Mouse (Mus musculus): ENCODE measurements at regions not wholly inside any gene's neighbourhood (a gene's known extent, or its start where the extent isn't known, plus 50 kb on each side); places are given as distances from the start of the nearest gene placed in this dataset.

DNA sequence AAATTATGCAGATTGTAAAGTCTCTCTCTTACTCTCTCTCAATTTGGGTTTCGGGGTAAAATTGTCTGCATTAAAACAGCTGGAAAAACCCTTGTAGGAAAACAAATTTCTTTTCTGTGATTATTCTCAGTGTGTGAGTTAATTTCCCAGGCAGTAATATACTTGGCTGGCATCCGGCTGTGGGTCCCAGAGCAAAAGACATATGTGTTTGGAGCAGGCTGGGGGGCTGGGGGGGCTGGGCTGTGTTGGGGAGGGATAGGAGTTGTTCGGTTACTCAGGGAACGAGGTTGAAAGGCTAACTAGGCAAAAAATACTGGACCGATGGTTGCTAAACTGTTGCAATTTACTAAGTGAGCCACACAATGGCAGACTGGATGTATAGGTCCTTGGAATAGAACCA lies 175.3 kb upstream of the Rbfox1 start:
- Histone ChIP-seq H3K9ac (ENCODE audit: low read length) (no peak overlapping the region), H3K4me3 (replicated peaks; ENCODE audit: low read length) (no peak overlapping the region), H3K36me3 (ENCODE audit: control insufficient read depth, insufficient read depth, low read length) (no peaks in the 10 kb centered on the region), H3K27me3 (ENCODE audit: control insufficient read depth, insufficient read depth, low read length) (no peaks in the 10 kb centered on the region), H3K9me3 (replicated peaks; ENCODE audit: control insufficient read depth, low read length) (no peaks in the 10 kb centered on the region), H3K27ac (ENCODE audit: low read length) (no peak overlapping the region), H3K4me1 (ENCODE audit: control insufficient read depth, insufficient read depth, low read length) (no peaks in the 10 kb centered on the region), H3K4me2 (ENCODE audit: low read depth, low read length) (no peak overlapping the region)
- no peak for ATAC-seq (ENCODE audit: insufficient read depth, low FRiP score)
- WGBS: 72% methylated on average over 5 of the region's 5 CpGs

GRCm38 (mm10) chr16:5700731-5701255 lies 184.4 kb upstream of the Rbfox1 start:
- Histone ChIP-seq H3K9me3 (replicated peaks; ENCODE audit: control insufficient read depth, low read length) (no peaks in the 10 kb centered on the region), H3K9ac (ENCODE audit: low read length) (no peak overlapping the region), H3K27me3 (ENCODE audit: control insufficient read depth, insufficient read depth, low read length) (no peaks in the 10 kb centered on the region), H3K4me3 (replicated peaks; ENCODE audit: low read length) (no peak overlapping the region), H3K27ac (ENCODE audit: low read length) (no peak overlapping the region), H3K36me3 (ENCODE audit: control insufficient read depth, insufficient read depth, low read length) (no peaks in the 10 kb centered on the region), H3K4me1 (ENCODE audit: control insufficient read depth, insufficient read depth, low read length) (no peaks in the 10 kb centered on the region), H3K4me2 (ENCODE audit: low read depth, low read length) (no peak overlapping the region)
- ATAC-seq (ENCODE audit: insufficient read depth, low FRiP score): no peak
- WGBS: 46% methylated on average over 9 of the region's 9 CpGs

GRCm38 (mm10) chr16:5688322-5688721 lies 196.8 kb upstream of the Rbfox1 start:
- ATAC-seq (ENCODE audit: insufficient read depth, low FRiP score): no peak
- no peak overlapping the region for H3K4me2 ChIP-seq (ENCODE audit: low read depth, low read length)
- no peaks in the 10 kb centered on the region for H3K36me3 ChIP-seq (ENCODE audit: control insufficient read depth, insufficient read depth, low read length)
- H3K27ac ChIP-seq (ENCODE audit: low read length): no peak overlapping the region
- 83% methylated on average over 3 of the region's 3 CpGs for WGBS
- H3K4me3 ChIP-seq (replicated peaks; ENCODE audit: low read length): no peak overlapping the region
- H3K9ac ChIP-seq (ENCODE audit: low read length): no peak overlapping the region
- no peaks in the 10 kb centered on the region for H3K4me1 ChIP-seq (ENCODE audit: control insufficient read depth, insufficient read depth, low read length)
- no peaks in the 10 kb centered on the region for H3K9me3 ChIP-seq (replicated peaks; ENCODE audit: control insufficient read depth, low read length)
- H3K27me3 ChIP-seq (ENCODE audit: control insufficient read depth, insufficient read depth, low read length): no peaks in the 10 kb centered on the region

DNA sequence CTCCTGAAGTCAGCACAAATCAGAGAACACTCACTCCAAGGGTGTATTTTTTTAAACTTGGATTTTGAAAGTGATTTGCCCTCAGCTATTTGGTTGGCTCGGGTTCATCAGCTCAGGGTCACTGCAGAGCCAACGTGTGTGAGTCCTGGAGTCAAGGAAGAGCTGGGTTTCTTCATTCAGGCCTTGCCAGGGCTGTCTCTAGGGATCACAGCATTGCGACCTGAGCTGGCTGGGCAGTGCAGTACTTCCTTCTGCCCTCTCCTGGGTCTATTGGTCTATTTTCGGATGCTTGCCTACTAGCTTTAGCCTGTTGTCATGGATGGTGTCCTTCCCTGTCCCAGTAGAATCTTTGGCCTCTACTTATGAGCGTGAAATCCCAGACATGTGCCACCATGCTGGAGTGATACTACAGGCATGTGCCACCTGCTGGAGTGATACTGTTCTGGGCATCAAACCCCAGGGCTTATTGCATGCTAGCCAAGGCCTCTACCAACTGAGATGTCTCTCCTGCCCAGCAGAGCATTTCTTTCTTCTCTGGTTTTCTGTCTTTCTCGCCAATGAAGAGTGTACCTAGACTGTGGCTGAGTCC lies 211.7 kb upstream of the Rbfox1 start:
- H3K4me2 ChIP-seq (ENCODE audit: low read depth, low read length): no peak overlapping the region
- no peak overlapping the region for H3K4me3 ChIP-seq (replicated peaks; ENCODE audit: low read length)
- ATAC-seq (ENCODE audit: insufficient read depth, low FRiP score): no peak
- H3K9me3 ChIP-seq (replicated peaks; ENCODE audit: control insufficient read depth, low read length): no peaks in the 10 kb centered on the region
- H3K9ac ChIP-seq (ENCODE audit: low read length): no peak overlapping the region
- no peaks in the 10 kb centered on the region for H3K4me1 ChIP-seq (ENCODE audit: control insufficient read depth, insufficient read depth, low read length)
- no peak overlapping the region for H3K27ac ChIP-seq (ENCODE audit: low read length)
- WGBS: 72% methylated on average over 6 of the region's 6 CpGs
- H3K36me3 ChIP-seq (ENCODE audit: control insufficient read depth, insufficient read depth, low read length): no peaks in the 10 kb centered on the region
- H3K27me3 ChIP-seq (ENCODE audit: control insufficient read depth, insufficient read depth, low read length): no peaks in the 10 kb centered on the region

DNA sequence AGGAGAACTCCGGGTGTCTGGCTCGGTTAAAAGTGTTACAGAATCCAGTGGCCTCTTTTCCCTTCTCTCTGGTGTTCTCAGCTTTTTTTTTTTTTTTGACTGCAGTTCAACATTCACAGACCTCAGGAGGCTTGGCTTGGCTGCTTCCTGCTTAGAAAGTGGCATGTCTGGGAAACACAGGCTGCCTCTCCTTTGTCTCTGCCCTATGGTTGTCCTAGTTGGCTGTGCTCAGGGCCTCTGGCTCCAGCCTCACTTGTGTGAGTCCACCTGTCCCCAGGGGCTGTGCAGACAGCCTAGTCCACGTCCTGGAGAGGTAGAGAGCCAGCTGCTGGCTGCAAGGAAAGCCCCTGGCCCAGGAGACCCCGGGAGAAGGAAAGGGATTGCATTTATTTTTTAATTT lies 212.3 kb upstream of the Rbfox1 start:
- no peak overlapping the region for H3K9ac ChIP-seq (ENCODE audit: low read length)
- no peak overlapping the region for H3K4me3 ChIP-seq (replicated peaks; ENCODE audit: low read length)
- no peaks in the 10 kb centered on the region for H3K9me3 ChIP-seq (replicated peaks; ENCODE audit: control insufficient read depth, low read length)
- 58% methylated on average over 4 of the region's 4 CpGs for WGBS
- H3K36me3 ChIP-seq (ENCODE audit: control insufficient read depth, insufficient read depth, low read length): no peaks in the 10 kb centered on the region
- H3K4me2 ChIP-seq (ENCODE audit: low read depth, low read length): no peak overlapping the region
- no peak for ATAC-seq (ENCODE audit: insufficient read depth, low FRiP score)
- H3K4me1 ChIP-seq (ENCODE audit: control insufficient read depth, insufficient read depth, low read length): no peaks in the 10 kb centered on the region
- H3K27ac ChIP-seq (ENCODE audit: low read length): no peak overlapping the region
- no peaks in the 10 kb centered on the region for H3K27me3 ChIP-seq (ENCODE audit: control insufficient read depth, insufficient read depth, low read length)

GRCm38 (mm10) chr16:5668403-5668967 lies 216.7 kb upstream of the Rbfox1 start:
- Histone ChIP-seq H3K4me1 (ENCODE audit: control insufficient read depth, insufficient read depth, low read length) (no peaks in the 10 kb centered on the region), H3K4me3 (replicated peaks; ENCODE audit: low read length) (no peak overlapping the region), H3K9me3 (replicated peaks; ENCODE audit: control insufficient read depth, low read length) (no peaks in the 10 kb centered on the region), H3K27me3 (ENCODE audit: control insufficient read depth, insufficient read depth, low read length) (no peaks in the 10 kb centered on the region), H3K27ac (ENCODE audit: low read length) (no peak overlapping the region), H3K9ac (ENCODE audit: low read length) (no peak overlapping the region), H3K4me2 (ENCODE audit: low read depth, low read length) (no peak overlapping the region), H3K36me3 (ENCODE audit: control insufficient read depth, insufficient read depth, low read length) (no peaks in the 10 kb centered on the region)
- WGBS: 80% methylated on average over 4 of the region's 4 CpGs
- no peak for ATAC-seq (ENCODE audit: insufficient read depth, low FRiP score)

DNA sequence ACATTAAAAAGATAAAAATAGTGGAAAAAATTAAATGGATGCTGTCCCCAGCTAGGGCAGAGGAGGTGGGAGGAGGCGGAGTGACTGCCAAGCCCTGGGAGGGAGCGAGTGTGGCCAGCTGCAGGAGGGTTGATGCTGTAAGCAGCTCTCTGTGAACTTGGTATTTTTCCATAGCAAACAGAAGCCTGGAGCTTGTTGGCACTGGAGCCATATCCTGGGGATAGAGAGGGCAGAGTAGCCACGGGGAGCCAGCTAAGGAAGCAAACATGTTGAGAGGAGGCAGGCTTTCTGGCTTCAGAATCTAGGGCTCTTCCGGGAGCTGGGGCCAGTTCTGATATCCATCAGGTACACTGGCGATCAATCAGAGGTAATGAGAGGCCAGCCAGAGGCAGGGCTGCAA lies 223.2 kb upstream of the Rbfox1 start:
- no peaks in the 10 kb centered on the region for H3K9me3 ChIP-seq (replicated peaks; ENCODE audit: control insufficient read depth, low read length)
- H3K36me3 ChIP-seq (ENCODE audit: control insufficient read depth, insufficient read depth, low read length): no peaks in the 10 kb centered on the region
- no peaks in the 10 kb centered on the region for H3K4me1 ChIP-seq (ENCODE audit: control insufficient read depth, insufficient read depth, low read length)
- WGBS: 68% methylated on average over 5 of the region's 5 CpGs
- no peak overlapping the region for H3K9ac ChIP-seq (ENCODE audit: low read length)
- no peak overlapping the region for H3K4me2 ChIP-seq (ENCODE audit: low read depth, low read length)
- no peak overlapping the region for H3K27ac ChIP-seq (ENCODE audit: low read length)
- ATAC-seq (ENCODE audit: insufficient read depth, low FRiP score): no peak
- no peak overlapping the region for H3K4me3 ChIP-seq (replicated peaks; ENCODE audit: low read length)
- no peaks in the 10 kb centered on the region for H3K27me3 ChIP-seq (ENCODE audit: control insufficient read depth, insufficient read depth, low read length)

- no peak overlapping the region for H3K27ac ChIP-seq (ENCODE audit: low read length)
- H3K9ac ChIP-seq (ENCODE audit: low read length): no peak overlapping the region
- H3K4me1 ChIP-seq (ENCODE audit: control insufficient read depth, insufficient read depth, low read length): no peaks in the 10 kb centered on the region
- 59% methylated on average over 1 of the region's 1 CpGs for WGBS
- no peaks in the 10 kb centered on the region for H3K27me3 ChIP-seq (ENCODE audit: control insufficient read depth, insufficient read depth, low read length)
- no peaks in the 10 kb centered on the region for H3K9me3 ChIP-seq (replicated peaks; ENCODE audit: control insufficient read depth, low read length)
- no peak overlapping the region for H3K4me2 ChIP-seq (ENCODE audit: low read depth, low read length)
- no peaks in the 10 kb centered on the region for H3K36me3 ChIP-seq (ENCODE audit: control insufficient read depth, insufficient read depth, low read length)
- no peak for ATAC-seq (ENCODE audit: insufficient read depth, low FRiP score)
- H3K4me3 ChIP-seq (replicated peaks; ENCODE audit: low read length): no peak overlapping the region
Observed at GRCm38 (mm10) chr16:5651551-5651950, 233.6 kb upstream of the Rbfox1 start.

GRCm38 (mm10) chr16:5651002-5651401 lies 234.2 kb upstream of the Rbfox1 start:
- H3K27ac ChIP-seq (ENCODE audit: low read length): no peak overlapping the region
- H3K27me3 ChIP-seq (ENCODE audit: control insufficient read depth, insufficient read depth, low read length): no peaks in the 10 kb centered on the region
- H3K4me2 ChIP-seq (ENCODE audit: low read depth, low read length): no peak overlapping the region
- no peaks in the 10 kb centered on the region for H3K4me1 ChIP-seq (ENCODE audit: control insufficient read depth, insufficient read depth, low read length)
- ATAC-seq (ENCODE audit: insufficient read depth, low FRiP score): no peak
- 60% methylated on average over 4 of the region's 4 CpGs for WGBS
- no peaks in the 10 kb centered on the region for H3K9me3 ChIP-seq (replicated peaks; ENCODE audit: control insufficient read depth, low read length)
- no peak overlapping the region for H3K9ac ChIP-seq (ENCODE audit: low read length)
- H3K4me3 ChIP-seq (replicated peaks; ENCODE audit: low read length): no peak overlapping the region
- H3K36me3 ChIP-seq (ENCODE audit: control insufficient read depth, insufficient read depth, low read length): no peaks in the 10 kb centered on the region
